Mouse (Mus musculus) gastrocnemius, postnatal 4 days (tissue): ENCODE results near the gene Smim23. TPM values are rescaled to one million over a fixed set of nuclear protein-coding genes. Genes with fewer than 3 reads are reported as not detected.

Source experiments
- DNase-seq, 2 experiments: peaks; one replicate each; pipeline ENCODE4 v3.0.0; 2021 to 2022; ENCODE audit warnings: low spot score in 2 of 2, mixed read lengths in 2 of 2
- total RNA-seq, 2 experiments: library from RNA; stranded (reverse); gene quantifications; 2 replicates each; pipeline ENCODE4 v1.2.3; 2021

Smim23 gene
- total RNA-seq, 2 experiments from 2014 or later: not detected

DNA sequence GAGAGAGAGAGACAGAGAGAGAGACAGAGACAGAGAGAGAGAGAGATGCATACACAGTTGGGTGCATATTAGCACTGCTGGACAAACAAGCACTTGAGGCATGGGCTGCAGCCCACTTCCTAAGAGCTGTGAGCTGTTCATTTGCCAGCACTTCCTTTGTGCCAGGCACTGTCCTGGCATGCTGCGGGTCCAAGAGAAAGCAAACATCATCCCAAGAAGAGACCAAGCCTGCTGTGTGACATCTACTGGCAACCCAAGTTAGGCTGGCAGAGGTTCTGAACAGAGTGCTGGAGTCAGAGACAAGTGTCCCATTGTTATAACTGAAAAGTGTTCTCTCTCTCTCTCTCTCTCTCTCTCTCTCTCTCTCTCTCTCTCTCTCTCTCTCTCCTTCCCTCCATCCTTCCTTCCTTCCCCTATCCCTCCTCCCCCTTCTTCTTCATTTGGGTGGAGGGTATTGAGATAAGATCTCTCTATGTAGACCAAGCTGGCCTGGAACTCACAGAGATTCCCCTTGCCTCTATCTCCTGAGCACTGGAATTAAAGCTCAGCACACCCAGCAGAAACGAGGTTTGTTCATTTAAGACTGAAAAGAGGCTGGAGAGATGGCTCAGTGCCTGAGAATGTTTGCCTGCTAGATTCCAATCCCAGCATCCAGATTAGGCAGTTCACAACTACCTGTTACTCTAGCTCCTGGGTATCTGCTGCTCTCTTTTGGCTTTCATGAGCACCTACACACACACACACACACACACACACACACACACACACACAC is 42.6 kb downstream of the Smim23 start:
- DNase-seq: no peak

DNA sequence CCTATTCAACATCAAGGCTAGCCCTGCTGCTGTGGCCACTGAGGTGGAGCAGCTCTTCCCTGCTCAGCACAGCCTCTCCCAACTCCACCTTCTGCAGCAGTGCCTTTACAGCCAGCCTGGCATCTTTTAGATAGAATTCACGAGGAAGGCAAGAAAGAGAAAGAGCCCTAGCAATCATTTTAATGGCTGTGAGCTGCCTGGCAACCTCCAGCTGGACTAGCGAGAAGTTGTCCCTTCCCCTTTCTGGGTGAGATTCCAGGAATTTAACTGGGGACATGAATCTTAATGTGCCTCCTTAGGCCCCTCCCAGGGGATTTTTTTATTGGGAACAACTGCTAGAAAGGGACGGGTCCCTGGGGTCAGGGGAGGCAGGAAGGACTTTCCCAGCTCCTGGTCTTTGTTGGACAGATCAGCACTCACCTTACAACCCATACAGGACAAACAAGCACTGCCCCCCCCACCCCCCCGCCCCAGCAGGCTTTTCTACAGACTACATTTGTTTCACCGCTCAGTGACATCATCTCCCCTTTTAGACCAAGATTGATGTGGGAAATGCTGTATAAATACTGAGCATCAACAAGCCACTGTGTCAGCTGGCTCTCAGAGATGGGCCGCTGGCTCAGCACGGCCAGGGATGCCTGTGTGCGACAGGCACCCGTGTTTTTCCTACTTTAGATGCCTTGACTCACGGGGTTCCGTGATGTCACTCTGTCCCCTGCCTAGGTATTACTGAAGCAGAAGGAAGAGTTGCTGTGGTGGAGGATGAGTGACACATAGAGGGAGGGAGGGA is 43.5 kb downstream of the Smim23 start:
- no peak for DNase-seq

DNA sequence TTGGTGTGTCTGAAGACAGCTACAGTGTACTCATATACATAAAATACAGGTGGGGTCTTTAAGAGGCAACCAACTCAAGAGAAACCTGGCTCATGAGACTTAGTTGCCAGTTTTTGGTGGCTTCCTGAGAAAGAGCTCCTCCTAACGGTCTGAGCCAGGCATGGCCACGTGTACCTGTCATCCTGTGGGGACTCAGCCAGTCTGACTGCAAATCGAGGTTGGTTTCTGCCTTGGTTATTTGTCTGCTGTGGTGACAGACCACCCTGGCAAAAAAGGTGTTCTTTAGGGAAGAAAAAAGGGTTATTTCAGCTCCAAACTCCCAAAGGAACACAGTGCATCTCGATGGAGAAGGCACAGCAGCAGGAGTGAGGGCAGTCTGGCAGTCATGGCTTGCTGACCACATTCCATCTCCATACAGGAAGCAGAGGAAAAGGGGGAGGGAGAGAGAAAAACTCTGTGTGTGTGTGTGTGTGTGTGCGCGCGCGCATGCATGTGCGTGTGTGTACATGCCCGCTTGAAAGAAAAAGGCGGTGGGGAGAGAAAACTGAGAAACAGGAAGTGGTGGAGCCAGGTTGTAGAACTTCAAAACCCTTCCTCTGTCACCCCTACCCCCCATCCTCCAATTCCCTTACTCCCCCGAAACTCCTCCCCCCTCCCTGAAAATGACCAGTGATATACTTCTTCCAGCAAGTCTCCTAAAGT is 55.6 kb downstream of the Smim23 start:
- no peak for DNase-seq

Other genes starting within 250 kb of the Smim23 start
- gene Fbxw11, start 181.9 kb downstream of the Smim23 start, total RNA-seq: 10 to 100 TPM; 63.4 to 71.3 TPM